Mouse (Mus musculus): ENCODE measurements at regions not wholly inside any gene's neighbourhood (a gene's known extent, or its start where the extent isn't known, plus 50 kb on each side); places are given as distances from the start of the nearest gene placed in this dataset.

DNA sequence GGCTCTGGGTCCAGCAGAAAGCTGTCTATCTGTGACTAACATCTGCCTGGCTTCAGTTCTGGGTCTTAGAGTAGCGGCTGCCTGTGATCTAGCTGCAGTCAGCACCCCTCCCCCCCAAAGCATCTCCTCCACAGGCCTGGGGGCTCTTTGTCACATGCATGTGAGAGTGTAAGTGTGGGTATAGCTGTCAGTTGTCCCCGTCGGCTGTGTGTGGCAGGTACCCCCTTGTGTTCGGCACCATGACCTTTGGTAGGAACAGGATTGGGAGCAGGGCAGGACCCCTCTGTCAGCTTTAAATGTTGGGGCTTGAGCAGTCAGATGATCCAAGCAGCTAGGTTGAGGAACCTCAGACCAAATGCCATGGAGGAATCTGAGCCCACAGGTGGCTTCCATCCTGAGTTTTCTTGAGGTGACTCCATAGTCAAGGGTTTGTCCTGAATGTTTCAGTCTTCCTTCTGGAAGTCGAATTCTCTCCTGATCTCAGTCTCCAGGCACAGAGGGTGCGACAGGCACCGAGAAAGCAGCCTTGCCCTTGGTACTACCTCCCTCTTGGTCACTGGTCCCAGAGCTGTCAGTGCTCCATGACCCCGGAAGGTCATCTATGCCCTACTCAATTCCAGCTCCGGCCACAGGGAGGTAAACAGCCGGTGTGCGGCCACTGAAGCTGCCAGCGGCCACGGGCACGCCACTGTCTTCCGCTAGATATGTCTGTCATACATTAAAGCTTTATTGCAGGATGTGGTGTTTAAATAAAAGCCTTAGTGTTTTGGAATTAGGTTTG is 55.9 kb upstream of the Gata5 start:
- intact Hi-C loops (cut with DNase I), result no loop called here
- DNase-seq (ENCODE audit: low spot score), result no peak

DNA sequence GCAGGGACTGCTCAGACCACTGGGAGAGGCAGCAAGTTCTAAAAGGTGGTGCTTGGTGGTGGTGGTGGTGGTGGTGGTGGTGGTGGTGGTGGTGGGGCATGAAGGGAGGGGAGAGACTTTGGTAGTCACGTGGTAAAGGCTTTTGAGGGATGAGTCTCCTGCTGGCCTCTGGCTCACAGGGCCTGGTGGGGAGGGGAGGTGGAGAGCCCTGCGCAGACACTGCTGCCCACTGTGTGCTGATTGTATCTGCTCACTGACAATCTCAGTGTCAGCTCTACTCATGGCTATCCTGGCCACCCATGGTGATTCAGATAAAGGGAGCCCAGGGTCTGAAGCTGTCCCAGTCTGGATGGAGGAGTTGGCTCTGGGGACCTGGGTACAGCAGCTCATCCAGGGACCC is 55.0 kb upstream of the Gata5 start:
- DNase-seq (ENCODE audit: low spot score), result no peak
- intact Hi-C loops (cut with DNase I), result no loop called here

DNA sequence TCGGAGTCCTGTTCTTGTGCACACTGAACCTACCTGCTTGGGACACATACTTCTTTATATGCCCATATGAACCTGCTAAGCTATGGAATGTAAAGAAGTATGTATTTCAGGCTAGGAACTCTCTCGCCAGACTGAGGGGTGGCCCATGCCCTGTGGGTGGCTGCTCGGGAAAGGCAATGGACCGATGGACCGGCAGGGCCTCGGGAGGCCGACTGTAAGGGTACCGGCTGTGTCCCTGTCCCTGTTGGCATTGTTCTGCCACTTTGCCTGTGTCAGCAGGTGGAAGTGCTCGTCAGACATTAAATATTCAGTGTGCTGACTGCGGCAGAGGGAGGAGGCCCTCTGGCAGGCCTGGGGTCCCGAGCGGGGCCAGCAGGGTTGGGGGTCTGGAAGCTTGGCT is 54.5 kb upstream of the Gata5 start:
- no peak for DNase-seq (ENCODE audit: low spot score)
- intact Hi-C loops (cut with DNase I), result no loop called here

DNA sequence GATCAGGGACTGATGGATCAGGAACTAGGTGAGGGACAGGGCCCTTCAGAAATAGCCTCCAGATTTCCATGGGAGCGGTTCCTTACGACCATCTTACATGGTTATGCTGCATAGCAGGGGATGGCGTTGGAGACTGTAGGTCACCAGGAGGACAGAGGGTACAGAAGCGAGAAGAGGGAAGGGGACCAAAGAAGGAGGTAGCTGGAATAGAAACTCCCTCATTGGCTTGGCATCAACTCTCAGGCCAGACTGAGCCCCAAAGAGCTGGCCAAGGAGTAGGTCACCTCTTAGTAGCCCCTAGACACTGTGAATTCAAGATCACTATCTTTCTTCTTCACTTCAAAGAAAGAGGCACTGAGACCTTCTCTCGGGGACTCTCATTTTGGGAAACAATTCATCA is 53.6 kb upstream of the Gata5 start:
- no peak for DNase-seq (ENCODE audit: low spot score)
- intact Hi-C loops (cut with DNase I), result no loop called here

DNA sequence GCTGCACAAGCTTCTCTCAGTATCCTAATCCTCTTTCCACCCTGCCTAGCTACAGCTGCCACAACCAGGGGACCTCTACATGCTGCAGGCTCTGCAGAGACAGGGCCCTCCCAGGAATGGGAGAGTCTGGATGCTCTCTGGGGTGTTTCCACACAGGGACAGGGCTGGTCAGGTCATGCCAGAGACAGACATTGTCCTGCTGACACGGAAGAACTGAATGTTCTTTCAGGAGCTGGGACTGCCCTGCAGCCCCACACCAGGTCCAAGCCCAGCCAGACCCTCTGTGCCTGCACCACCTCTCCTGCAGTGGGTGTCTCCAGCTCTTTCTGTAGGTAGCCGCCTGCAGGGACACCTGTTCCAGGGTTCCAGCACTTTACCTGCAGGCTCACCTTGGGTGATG is 52.8 kb upstream of the Gata5 start:
- DNase-seq (ENCODE audit: low spot score), result no peak
- intact Hi-C loops (cut with DNase I), result no loop called here

DNA sequence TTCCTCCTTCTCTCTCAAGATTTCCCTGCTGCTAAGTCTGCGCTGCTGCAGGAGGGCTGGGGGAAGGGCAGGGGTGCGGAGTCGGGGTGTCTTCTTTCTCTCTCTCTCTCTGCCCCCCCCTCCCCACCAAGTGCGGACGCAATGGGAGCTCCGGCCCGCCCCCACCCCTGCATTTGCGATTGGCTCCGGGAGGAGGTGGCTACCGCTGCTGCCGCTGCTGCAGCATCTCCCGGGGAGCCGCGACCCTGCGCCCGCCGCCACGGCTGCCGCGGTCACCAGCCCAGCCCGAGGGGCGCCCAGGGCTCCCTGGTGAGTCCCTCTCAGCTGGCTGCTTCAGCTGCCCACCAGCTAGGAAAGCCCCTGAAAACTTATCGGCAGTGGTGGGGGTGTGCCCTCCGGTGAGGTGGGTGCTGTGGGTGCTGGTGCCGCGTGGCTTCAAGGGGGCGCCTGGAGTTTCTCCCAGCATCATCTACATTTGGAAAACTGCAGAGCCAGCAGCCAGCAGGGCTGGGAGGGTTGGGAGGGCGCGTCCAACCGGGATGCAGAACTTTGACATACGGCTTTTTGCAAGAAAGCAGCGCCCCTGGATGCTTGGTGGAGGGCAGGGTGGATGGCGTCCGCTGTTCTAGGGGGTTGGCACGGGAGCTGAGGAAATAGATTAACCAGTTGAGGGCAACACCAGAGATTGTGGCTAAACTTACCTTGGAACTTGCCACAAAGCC is 51.6 kb upstream of the Gata5 start:
- intact Hi-C loops (cut with DNase I), result no loop called here
- DNase-seq (ENCODE audit: low spot score), result no peak

DNA sequence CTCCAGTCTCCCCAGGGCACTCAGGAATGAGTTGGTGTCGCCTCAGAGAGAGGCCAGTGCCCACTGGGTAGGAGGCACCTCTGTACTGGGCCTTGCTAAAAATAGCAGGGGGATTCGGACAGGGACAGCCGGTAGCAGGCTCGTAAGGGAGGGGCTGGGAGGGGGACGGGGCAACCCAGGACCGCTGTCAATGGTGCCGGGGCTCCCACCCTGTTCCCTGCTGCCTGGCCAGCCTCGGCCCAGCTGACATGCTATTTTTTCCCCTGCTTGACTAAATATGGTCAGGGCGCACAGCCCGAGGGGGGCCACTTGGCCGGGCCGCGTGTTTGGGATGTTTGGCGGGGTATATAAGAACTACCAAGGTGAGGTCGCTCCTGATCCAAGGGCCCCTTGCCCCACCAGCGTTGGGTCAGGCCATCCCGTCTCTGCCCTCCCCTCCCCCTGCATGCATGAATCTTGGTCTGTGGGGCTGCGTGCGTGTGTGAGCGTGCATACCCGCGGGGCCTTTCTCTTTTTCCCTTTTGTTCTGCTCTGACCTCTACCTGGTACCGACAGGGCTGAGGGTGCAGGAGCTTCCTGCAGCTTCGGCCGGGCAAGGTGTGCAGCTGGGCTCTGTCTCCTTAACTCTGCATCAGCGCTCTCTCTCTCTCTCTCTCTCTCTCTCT is 50.9 kb upstream of the Gata5 start:
- peak; percentile 62 for DNase-seq (ENCODE audit: low spot score)
- intact Hi-C loops (cut with DNase I), result no loop called here

Small RNAs in the stretch of these regions (microRNA-seq; reads per million reads assigned to microRNA genes)
- gene Mir133a-2 (1.9 reads per million), gene Mir1a-1 (3.3 reads per million, percentile 5 among the genes with 10 or more reads in this experiment)
